Mouse (Mus musculus) midbrain, embryonic 11.5 days (tissue): ENCODE measurements around the gene Ablim1. TPM values are rescaled to one million over a fixed set of nuclear protein-coding genes. Genes with fewer than 3 reads are reported as not detected.
A peak's percentile ranks its signal among the peaks of the same experiment; 100 is the strongest.

Experiments
- ATAC-seq: fragments of 200-750 bp; cut with Nextera tagmentation; 2 replicates; pipeline ENCODE4 v1.8.0; 2017; ENCODE audit warnings: moderate TSS enrichment, moderate library complexity; ENCODE audit not compliant: low FRiP score
- DNase-seq: peaks from one replicate; pipeline ENCODE4 v3.0.0; 2015; ENCODE audit warnings: low spot score; ENCODE audit errors: missing footprints
- H3K27ac ChIP-seq: fragments of 300-500 bp; sonication (generic); 2 replicates; pipeline ENCODE4 v1.5.1; 2014; ENCODE audit warnings: low read depth, low read length
- H3K27me3 ChIP-seq: fragments of 300-500 bp; sonication (generic); 2 replicates; pipeline ENCODE4 v1.6.1; 2014; ENCODE audit warnings: mild to moderate bottlenecking, low read length, moderate library complexity, mixed read lengths; ENCODE audit not compliant: control insufficient read depth, insufficient read depth
- H3K36me3 ChIP-seq: fragments of 300-500 bp; sonication (generic); 2 replicates; pipeline ENCODE4 v1.6.1; 2014; ENCODE audit warnings: mild to moderate bottlenecking, low read length, moderate library complexity, mixed read lengths; ENCODE audit not compliant: control insufficient read depth, insufficient read depth
- H3K4me1 ChIP-seq: fragments of 300-500 bp; sonication (generic); 2 replicates; pipeline ENCODE4 v1.6.1; 2014; ENCODE audit warnings: low read length; ENCODE audit not compliant: control insufficient read depth, insufficient read depth
- H3K4me2 ChIP-seq: fragments of 300-500 bp; sonication (generic); 2 replicates; pipeline ENCODE4 v1.6.1; 2014; ENCODE audit warnings: mild to moderate bottlenecking, moderate library complexity
- H3K4me3 ChIP-seq: fragments of 300-500 bp; sonication (generic); 2 replicates; pipeline ENCODE4 v1.5.1; 2014; ENCODE audit warnings: low read depth, low read length
- H3K9ac ChIP-seq: fragments of 300-500 bp; sonication (generic); 2 replicates; pipeline ENCODE4 v1.6.1; 2014; ENCODE audit warnings: low read length
- H3K9me3 ChIP-seq: fragments of 300-500 bp; sonication (generic); 2 replicates; pipeline ENCODE4 v1.6.1; 2016; ENCODE audit warnings: low read length; ENCODE audit not compliant: control insufficient read depth
- WGBS: fragments of 180-500 bp; shearing (Covaris S2); extraction: QIAGEN DNeasy Blood & Tissue Kit; methylation state at CpG from one replicate; pipeline ENCODE4 v1.1.7; 2014; 5-methylcytosine and 5-hydroxymethylcytosine counted together
- polyA plus RNA-seq: library from polyadenylated mRNA; unstranded; fragments of >200 nt; fragmentation: Nextera tagmentation; extraction: Ambion mirVana; gene quantifications from 2 replicates; pipeline ENCODE4 v1.2.1, GENCODE M21; 2014

Ablim1 gene
- polyA plus RNA-seq, 1 experiment from 2014 or later = 18.3 TPM

GRCm38 (mm10) chr19:57236647-57237046 lies 78.1 kb downstream of the Ablim1 start:
- H3K4me3 ChIP-seq = no peak overlapping the region
- no peaks in the 10 kb centered on the region for H3K9me3 ChIP-seq
- no peak overlapping the region for H3K9ac ChIP-seq
- no peak for ATAC-seq
- 77% methylated on average over 15 of the region's 15 CpGs for WGBS
- no peaks in the 10 kb centered on the region for H3K27me3 ChIP-seq
- no peaks in the 10 kb centered on the region for H3K4me1 ChIP-seq
- no peak overlapping the region for H3K4me2 ChIP-seq
- peak; percentile 4 for DNase-seq
- no peak overlapping the region for H3K27ac ChIP-seq
- H3K36me3 ChIP-seq = no peaks in the 10 kb centered on the region

DNA sequence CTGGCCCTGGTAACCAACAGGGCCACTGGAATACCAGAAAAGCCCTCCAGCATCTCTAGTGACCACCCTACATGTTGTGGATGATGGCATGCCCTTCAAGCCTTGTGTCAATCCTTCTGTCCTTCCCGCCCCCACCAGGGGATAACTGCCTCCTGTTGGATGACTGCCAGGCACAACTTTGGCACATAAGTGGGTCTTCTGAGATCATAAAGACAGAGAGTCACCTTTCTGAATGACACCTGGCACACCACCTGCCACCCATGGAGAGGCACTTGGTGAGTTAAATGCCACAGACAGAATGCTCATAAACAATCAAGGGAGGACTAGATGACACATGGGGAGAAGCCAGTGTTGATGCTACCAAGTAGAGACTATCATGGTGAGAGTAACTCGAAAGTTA lies 78.8 kb downstream of the Ablim1 start:
- H3K4me2 ChIP-seq = no peak overlapping the region
- no peak overlapping the region for H3K4me3 ChIP-seq
- DNase-seq (peak; percentile 51), ATAC-seq (no peak)
- WGBS = 86% methylated on average over 2 of the region's 2 CpGs
- no peak overlapping the region for H3K9ac ChIP-seq
- no peak overlapping the region for H3K27ac ChIP-seq
- H3K36me3 ChIP-seq = no peaks in the 10 kb centered on the region
- H3K4me1 ChIP-seq = no peaks in the 10 kb centered on the region
- no peaks in the 10 kb centered on the region for H3K9me3 ChIP-seq
- no peaks in the 10 kb centered on the region for H3K27me3 ChIP-seq

DNA sequence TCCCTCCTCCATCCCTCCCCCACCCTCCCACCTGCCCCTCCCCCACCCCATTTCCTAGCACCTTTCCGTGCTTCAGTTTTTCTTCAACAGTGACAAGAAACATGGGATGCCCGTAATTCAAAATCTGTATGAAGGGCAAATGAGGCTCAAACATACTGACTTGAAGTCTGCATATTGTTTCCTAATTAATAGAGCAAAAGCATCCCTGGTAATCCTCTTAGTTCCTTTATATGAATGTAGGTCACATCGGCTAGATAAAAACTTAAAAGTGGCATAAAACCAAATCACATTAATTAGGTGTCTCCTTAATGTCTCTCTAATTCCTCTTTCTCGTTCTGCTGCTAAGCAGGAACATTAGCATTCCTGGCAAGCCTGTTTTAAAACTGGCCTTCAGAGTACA lies 83.7 kb downstream of the Ablim1 start:
- no peak for DNase-seq
- no peak overlapping the region for H3K4me3 ChIP-seq
- no peak overlapping the region for H3K27ac ChIP-seq
- no peak for ATAC-seq
- H3K4me1 ChIP-seq = no peaks in the 10 kb centered on the region
- WGBS = 69% methylated on average over 4 of the region's 4 CpGs
- H3K9ac ChIP-seq = no peak overlapping the region
- no peaks in the 10 kb centered on the region for H3K9me3 ChIP-seq
- no peak overlapping the region for H3K4me2 ChIP-seq
- H3K27me3 ChIP-seq = no peaks in the 10 kb centered on the region
- no peaks in the 10 kb centered on the region for H3K36me3 ChIP-seq

DNA sequence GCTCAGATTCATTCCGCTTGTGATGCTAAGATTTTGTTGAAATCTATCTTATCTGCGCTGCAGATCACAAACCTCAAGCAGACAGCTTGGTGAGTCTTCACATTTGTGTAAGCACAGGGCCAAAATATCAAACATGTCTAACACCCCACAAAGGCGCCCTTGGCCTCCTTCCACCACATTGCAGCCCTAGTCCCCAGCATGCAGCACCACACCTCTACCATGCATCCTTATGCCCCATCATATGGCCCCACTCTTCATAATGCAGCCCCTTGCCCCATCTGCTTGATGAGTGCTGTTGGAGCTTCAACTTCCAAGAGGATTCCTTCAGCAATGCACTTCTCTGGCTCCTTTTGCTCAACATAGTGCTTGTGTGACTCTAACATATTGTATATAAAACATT lies 85.6 kb downstream of the Ablim1 start:
- H3K9ac ChIP-seq = no peak overlapping the region
- no peak overlapping the region for H3K4me2 ChIP-seq
- no peaks in the 10 kb centered on the region for H3K27me3 ChIP-seq
- ATAC-seq (no peak), DNase-seq (no peak)
- no peaks in the 10 kb centered on the region for H3K36me3 ChIP-seq
- 93% methylated on average over 3 of the region's 3 CpGs for WGBS
- no peaks in the 10 kb centered on the region for H3K4me1 ChIP-seq
- no peak overlapping the region for H3K4me3 ChIP-seq
- H3K9me3 ChIP-seq = no peaks in the 10 kb centered on the region
- H3K27ac ChIP-seq = no peak overlapping the region

DNA sequence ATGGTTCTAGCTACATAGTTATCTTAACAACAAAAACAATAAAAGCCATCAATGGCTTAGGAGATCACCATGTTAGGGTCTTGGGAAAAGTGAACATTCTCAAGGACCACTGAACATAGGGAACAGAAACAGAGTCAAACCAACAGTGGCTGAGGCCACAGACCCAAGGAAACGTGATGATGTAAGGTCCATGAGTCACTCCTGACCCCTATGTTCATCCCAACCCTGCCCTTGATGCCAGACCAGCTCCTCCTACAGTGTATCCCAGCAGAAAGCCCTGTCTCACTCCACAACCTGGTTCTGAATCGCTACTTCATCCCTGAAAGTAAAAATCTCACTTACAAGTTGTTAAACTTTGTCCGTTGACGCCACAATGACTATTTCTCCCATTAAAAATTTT lies 86.1 kb downstream of the Ablim1 start:
- DNase-seq = no peak
- ATAC-seq = no peak
- Histone ChIP-seq H3K4me2 (no peak overlapping the region), H3K27me3 (no peaks in the 10 kb centered on the region), H3K4me1 (no peaks in the 10 kb centered on the region), H3K36me3 (no peaks in the 10 kb centered on the region), H3K4me3 (no peak overlapping the region), H3K27ac (no peak overlapping the region), H3K9me3 (no peaks in the 10 kb centered on the region), H3K9ac (no peak overlapping the region)
- WGBS = 88% methylated on average over 4 of the region's 4 CpGs

GRCm38 (mm10) chr19:57224390-57224789 lies 90.3 kb downstream of the Ablim1 start:
- H3K9me3 ChIP-seq = no peaks in the 10 kb centered on the region
- H3K4me1 ChIP-seq = no peaks in the 10 kb centered on the region
- 90% methylated on average over 5 of the region's 5 CpGs for WGBS
- ATAC-seq (no peak), DNase-seq (no peak)
- no peak overlapping the region for H3K4me3 ChIP-seq
- H3K36me3 ChIP-seq = no peaks in the 10 kb centered on the region
- no peak overlapping the region for H3K4me2 ChIP-seq
- no peak overlapping the region for H3K9ac ChIP-seq
- no peak overlapping the region for H3K27ac ChIP-seq
- no peaks in the 10 kb centered on the region for H3K27me3 ChIP-seq

DNA sequence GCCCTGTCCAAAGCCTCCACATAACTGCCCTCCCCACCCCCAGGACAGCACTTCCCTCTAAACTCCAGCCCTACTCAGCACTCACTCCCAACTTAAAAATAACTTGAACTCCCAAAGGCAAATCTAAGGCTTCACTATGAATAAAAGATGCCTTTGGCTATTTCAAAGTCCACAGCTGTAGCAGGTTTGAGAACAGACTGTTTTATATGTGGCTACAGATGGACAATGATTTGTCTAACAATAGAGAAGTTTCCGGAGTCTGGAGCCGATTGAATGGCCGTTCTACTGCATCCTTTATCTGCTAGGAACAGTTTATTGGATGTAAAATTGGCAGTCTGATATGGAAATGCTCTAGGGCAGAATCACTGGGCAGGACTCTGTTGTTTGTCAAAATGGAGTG lies 91.0 kb downstream of the Ablim1 start:
- H3K27ac ChIP-seq = no peak overlapping the region
- no peak overlapping the region for H3K4me2 ChIP-seq
- no peak for DNase-seq
- 78% methylated on average over 3 of the region's 3 CpGs for WGBS
- no peaks in the 10 kb centered on the region for H3K27me3 ChIP-seq
- H3K9ac ChIP-seq = no peak overlapping the region
- no peak for ATAC-seq
- H3K9me3 ChIP-seq = no peaks in the 10 kb centered on the region
- H3K4me1 ChIP-seq = no peaks in the 10 kb centered on the region
- H3K36me3 ChIP-seq = no peaks in the 10 kb centered on the region
- no peak overlapping the region for H3K4me3 ChIP-seq

DNA sequence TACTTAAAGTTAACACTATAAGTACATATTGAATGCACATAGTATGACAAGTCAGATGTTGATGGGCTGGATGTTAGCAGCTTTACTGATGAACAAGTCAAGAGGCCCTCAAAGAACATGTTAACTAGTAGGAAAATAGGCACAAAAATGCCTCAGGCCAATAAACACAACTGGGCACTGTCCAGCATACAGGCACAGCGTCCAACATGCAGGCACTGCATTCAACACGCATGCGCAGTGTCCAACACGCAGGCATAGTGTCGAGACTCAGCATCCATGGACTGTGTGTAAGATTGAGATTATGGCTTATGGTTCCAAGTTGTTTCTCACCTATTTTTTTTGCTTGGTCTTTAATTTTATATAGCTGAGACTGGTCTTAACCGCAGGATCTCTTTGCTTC lies 92.1 kb downstream of the Ablim1 start:
- no peak for ATAC-seq
- WGBS = 90% methylated on average over 6 of the region's 6 CpGs
- H3K4me2 ChIP-seq = no peak overlapping the region

DNA sequence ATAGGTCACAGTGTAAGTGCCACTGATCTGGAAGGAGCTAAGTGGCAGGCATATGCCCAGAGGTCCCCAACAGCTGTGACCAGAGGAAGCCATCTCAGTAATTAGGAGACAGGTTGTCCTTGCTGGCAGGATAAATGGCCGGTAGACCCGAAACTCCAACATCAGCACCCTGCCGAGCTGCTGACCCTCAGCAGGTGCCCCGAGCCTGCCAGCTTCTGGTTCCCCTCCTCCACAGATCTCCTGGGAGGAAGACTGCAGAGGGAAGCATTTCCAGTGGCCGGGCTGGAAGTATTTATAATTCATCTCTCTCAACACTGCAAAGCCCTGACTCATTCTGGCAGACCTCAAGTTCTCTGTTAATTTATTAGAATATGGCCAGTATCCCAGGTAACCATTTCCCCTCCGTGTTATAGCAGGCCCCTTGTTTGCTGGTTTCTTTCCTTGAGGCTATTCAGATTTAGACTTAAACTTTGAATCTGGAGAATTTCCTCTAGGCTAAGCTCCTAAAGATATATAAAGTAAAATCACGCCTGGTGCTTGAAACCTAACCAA lies 93.0 kb downstream of the Ablim1 start:
- no peaks in the 10 kb centered on the region for H3K4me1 ChIP-seq
- no peaks in the 10 kb centered on the region for H3K36me3 ChIP-seq
- DNase-seq (no peak), ATAC-seq (no peak)
- no peaks in the 10 kb centered on the region for H3K27me3 ChIP-seq
- H3K4me3 ChIP-seq = no peak overlapping the region
- H3K27ac ChIP-seq = no peak overlapping the region
- H3K4me2 ChIP-seq = no peak overlapping the region
- H3K9ac ChIP-seq = no peak overlapping the region
- H3K9me3 ChIP-seq = no peaks in the 10 kb centered on the region
- 62% methylated on average over 7 of the region's 7 CpGs for WGBS

More for the DNA sequence above, 92.1 kb downstream of the Ablim1 start:
- Histone ChIP-seq H3K27ac (no peak overlapping the region), H3K4me1 (no peaks in the 10 kb centered on the region), H3K36me3 (no peaks in the 10 kb centered on the region), H3K9ac (no peak overlapping the region), H3K27me3 (no peaks in the 10 kb centered on the region), H3K9me3 (no peaks in the 10 kb centered on the region), H3K4me3 (no peak overlapping the region)
- no peak for DNase-seq

DNA sequence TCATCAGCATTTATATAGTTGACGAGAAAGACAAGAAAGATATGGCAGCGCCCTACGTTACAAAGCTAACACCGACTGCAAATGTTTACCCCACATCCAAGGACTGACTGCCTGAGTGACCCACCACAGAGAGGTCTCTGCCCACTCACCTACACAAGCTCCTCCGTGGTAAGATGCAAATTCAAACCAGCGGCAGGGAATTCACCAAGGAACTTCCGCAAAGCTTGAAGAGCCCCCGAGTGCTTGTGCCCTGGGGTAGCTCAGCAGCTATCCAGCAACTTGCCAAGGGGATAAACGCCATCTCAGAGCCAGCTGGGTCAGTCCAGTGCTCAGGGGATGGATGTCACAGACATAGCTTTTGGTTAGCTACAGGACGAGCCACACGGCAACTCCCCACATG lies 95.0 kb downstream of the Ablim1 start:
- Histone ChIP-seq H3K4me2 (no peak overlapping the region), H3K4me1 (no peaks in the 10 kb centered on the region), H3K27me3 (no peaks in the 10 kb centered on the region), H3K27ac (no peak overlapping the region), H3K9ac (no peak overlapping the region), H3K9me3 (no peaks in the 10 kb centered on the region), H3K36me3 (no peaks in the 10 kb centered on the region), H3K4me3 (no peak overlapping the region)
- 69% methylated on average over 11 of the region's 11 CpGs for WGBS
- no peak for DNase-seq
- ATAC-seq = no peak
